Mouse (Mus musculus): ENCODE measurements around the gene Isg15.

The Isg15 gene

GRCm38 (mm10) chr4:156203001-156203412 is 2.4 kb upstream of the Isg15 start, which contains the start of gene AW011738:
Gene AW011738 (plus strand): TSS chr4:156203304.
- DNase-seq (ENCODE audit: low spot score in 2 of 2) = peak; percentile 64 to 67

- DNase-seq (ENCODE audit: low spot score in 2 of 2) = no peak
Measured at GRCm38 (mm10) chr4:156202462-156202893, 1.9 kb upstream of the Isg15 start.

GRCm38 (mm10) chr4:156197829-156198205 is 2.8 kb downstream of the Isg15 start:
- peak; percentile 49 to 64 for DNase-seq (ENCODE audit: low spot score in 2 of 2)

- DNase-seq (ENCODE audit: low spot score in 2 of 2) = peak; percentile 43 to 53
Measured at GRCm38 (mm10) chr4:156197131-156197828, 3.3 kb downstream of the Isg15 start, which contains the start of gene Agrn. Gene Agrn (minus strand): TSS chr4:156197488.

GRCm38 (mm10) chr4:156195927-156196870 is 4.4 kb downstream of the Isg15 start:
- peak; percentile 19 to 25 for DNase-seq (ENCODE audit: low spot score in 2 of 2)

GRCm38 (mm10) chr4:156194346-156194745 is 6.3 kb downstream of the Isg15 start:
- no peak for DNase-seq (ENCODE audit: low spot score in 2 of 2)

- no peak for DNase-seq (ENCODE audit: low spot score in 2 of 2)
Measured at GRCm38 (mm10) chr4:156193906-156194305, 6.7 kb downstream of the Isg15 start.

GRCm38 (mm10) chr4:156193200-156193590 is 7.4 kb downstream of the Isg15 start:
- DNase-seq (ENCODE audit: low spot score in 2 of 2) = no peak

GRCm38 (mm10) chr4:156192421-156193199 is 8.0 kb downstream of the Isg15 start:
- no peak for DNase-seq (ENCODE audit: low spot score in 2 of 2)

GRCm38 (mm10) chr4:156188811-156189323 is 11.8 kb downstream of the Isg15 start:
- DNase-seq (ENCODE audit: low spot score in 2 of 2) = no peak

GRCm38 (mm10) chr4:156188162-156188810 is 12.3 kb downstream of the Isg15 start:
- DNase-seq (ENCODE audit: low spot score in 2 of 2) = no peak

- DNase-seq (ENCODE audit: low spot score in 2 of 2) = no peak
Measured at GRCm38 (mm10) chr4:156185950-156186850, 14.4 kb downstream of the Isg15 start.

GRCm38 (mm10) chr4:156185456-156185949 is 15.1 kb downstream of the Isg15 start:
- no peak for DNase-seq (ENCODE audit: low spot score in 2 of 2)

GRCm38 (mm10) chr4:156184291-156184954 is 16.2 kb downstream of the Isg15 start:
- DNase-seq (ENCODE audit: low spot score in 2 of 2) = no peak

- DNase-seq (ENCODE audit: low spot score in 2 of 2) = no peak
Measured at GRCm38 (mm10) chr4:156183747-156184146, 16.9 kb downstream of the Isg15 start.

- DNase-seq (ENCODE audit: low spot score in 2 of 2) = no peak
Measured at GRCm38 (mm10) chr4:156177630-156178029, 23.0 kb downstream of the Isg15 start.

- DNase-seq (ENCODE audit: low spot score in 2 of 2) = no peak
Measured at GRCm38 (mm10) chr4:156171828-156172227, 28.8 kb downstream of the Isg15 start.

GRCm38 (mm10) chr4:156169129-156169528 is 31.5 kb downstream of the Isg15 start:
- no peak for DNase-seq (ENCODE audit: low spot score in 2 of 2)

- no peak for DNase-seq (ENCODE audit: low spot score in 2 of 2)
Measured at GRCm38 (mm10) chr4:156168611-156169010, 32.0 kb downstream of the Isg15 start.

All from thymus, postnatal 10 days (tissue).